Mouse (Mus musculus) MEL (cell line): ENCODE measurements around the gene Olfr718-ps1. TPM values are rescaled to one million over a fixed set of nuclear protein-coding genes. Genes with fewer than 3 reads are reported as not detected.

ENCODE experiments used
- DNase-seq: peaks from one replicate; pipeline ENCODE4 v3.0.0; 2011; ENCODE audit warnings: low read depth, low spot score
- H3K27ac ChIP-seq: 2 replicates; pipeline ENCODE4 v1.5.1; 2012; ENCODE audit warnings: low read depth, mild to moderate bottlenecking, control low read depth, low read length, moderate library complexity; ENCODE audit not compliant: control insufficient read depth
- H3K27me3 ChIP-seq, 2 experiments: fragments of 150-350 bp in 1 of 2; sonication (generic) in 1 of 2; 2 replicates each; pipeline ENCODE4 v1.6.1; 2012; ENCODE audit warnings: low read length in 2 of 2, mild to moderate bottlenecking in 2 of 2, improper control_type of control experiment in 1 of 2, moderate library complexity in 1 of 2; ENCODE audit not compliant: insufficient read depth in 2 of 2, control insufficient read depth in 1 of 2
- H3K36me3 ChIP-seq, 2 experiments: 2 replicates each; pipeline ENCODE4 v1.6.1; 2012 to 2014; ENCODE audit warnings: low read length in 2 of 2, improper control_type of control experiment in 1 of 2, inconsistent platforms in 1 of 2, mild to moderate bottlenecking in 1 of 2; ENCODE audit not compliant: insufficient read depth in 2 of 2, control insufficient read depth in 1 of 2
- H3K4me1 ChIP-seq, 2 experiments: fragments of 150-350 bp in 1 of 2; sonication (generic) in 1 of 2; 2 replicates each; pipeline ENCODE4 v1.6.1; 2012; ENCODE audit warnings: low read length in 2 of 2, improper control_type of control experiment in 1 of 2, mild to moderate bottlenecking in 1 of 2; ENCODE audit not compliant: insufficient read depth in 2 of 2, control insufficient read depth in 1 of 2
- H3K4me3 ChIP-seq, 2 experiments: fragments of 150-350 bp in 1 of 2; sonication (generic) in 1 of 2; 2 replicates each; pipeline ENCODE4 v1.5.1; 2012; ENCODE audit warnings: low read depth in 2 of 2, low read length in 2 of 2, mild to moderate bottlenecking in 2 of 2, moderate library complexity in 2 of 2, control low read depth in 1 of 2, improper control_type of control experiment in 1 of 2; ENCODE audit not compliant: control insufficient read depth in 1 of 2, insufficient read depth in 1 of 2
- H3K79me2 ChIP-seq: 2 replicates; pipeline ENCODE4 v1.6.1; 2012; ENCODE audit warnings: mild to moderate bottlenecking, low read length, moderate library complexity; ENCODE audit not compliant: control insufficient read depth, poor library complexity, insufficient read depth
- H3K9ac ChIP-seq: 2 replicates; pipeline ENCODE4 v1.6.1; 2012; ENCODE audit warnings: low read depth, mild to moderate bottlenecking, control low read depth, low read length, moderate library complexity; ENCODE audit not compliant: control insufficient read depth, poor library complexity, severe bottlenecking
- H3K9me3 ChIP-seq: fragments of 150-350 bp; sonication (generic); replicated peaks from 2 replicates; pipeline ENCODE4 v1.6.1; 2012; ENCODE audit warnings: mild to moderate bottlenecking, low read length, improper control_type of control experiment, moderate library complexity; ENCODE audit not compliant: insufficient read depth
- BHLHE40 ChIP-seq: IDR thresholded peaks from 2 replicates; pipeline ENCODE4 v1.6.1; 2012; ENCODE audit warnings: low read depth, mild to moderate bottlenecking, inconsistent platforms, low read length, improper control_type of control experiment, borderline replicate concordance
- CHD1 ChIP-seq: IDR thresholded peaks from 2 replicates; pipeline ENCODE4 v1.6.1; 2012; ENCODE audit warnings: low read depth, mild to moderate bottlenecking, inconsistent platforms, low read length, improper control_type of control experiment
- CHD2 ChIP-seq: IDR thresholded peaks from 2 replicates; pipeline ENCODE4 v1.6.1; 2011; ENCODE audit warnings: low read length, improper control_type of control experiment
- CTCF ChIP-seq, 3 experiments: IDR thresholded peaks in 2 of 3; conservative IDR thresholded peaks in 1 of 3; 2 replicates each; pipeline ENCODE4 v1.5.1; 2011 to 2012; ENCODE audit warnings: low read length in 3 of 3, low read depth in 2 of 3, mild to moderate bottlenecking in 2 of 3, improper control_type of control experiment in 1 of 3, inconsistent platforms in 1 of 3, mixed read lengths in 1 of 3, moderate library complexity in 1 of 3; ENCODE audit not compliant: control insufficient read depth in 1 of 3, insufficient read depth in 1 of 3, poor library complexity in 1 of 3, severe bottlenecking in 1 of 3
- E2F4 ChIP-seq: IDR thresholded peaks from 2 replicates; pipeline ENCODE4 v1.6.1; 2011; ENCODE audit warnings: low read depth, low read length, improper control_type of control experiment, borderline replicate concordance
- EP300 ChIP-seq, 2 experiments: IDR thresholded peaks; 2 replicates each; pipeline ENCODE4 v1.6.1; 2011; ENCODE audit warnings: improper control_type of control experiment in 2 of 2, low read length in 2 of 2, low read depth in 1 of 2, mild to moderate bottlenecking in 1 of 2
- ETS1 ChIP-seq: IDR thresholded peaks from 2 replicates; pipeline ENCODE4 v1.6.1; 2012; ENCODE audit warnings: low read depth, mild to moderate bottlenecking, inconsistent platforms, low read length, improper control_type of control experiment, moderate library complexity
- GABPA ChIP-seq: IDR thresholded peaks from 2 replicates; pipeline ENCODE4 v1.6.1; 2012; ENCODE audit warnings: low read depth, mild to moderate bottlenecking, inconsistent platforms, low read length, improper control_type of control experiment, moderate library complexity
- GATA1 ChIP-seq: IDR thresholded peaks from 2 replicates; pipeline ENCODE4 v1.6.1; 2011; ENCODE audit warnings: low read depth, low read length, improper control_type of control experiment
- JUND ChIP-seq: IDR thresholded peaks from 2 replicates; pipeline ENCODE4 v1.6.1; 2011; ENCODE audit warnings: low read depth, mild to moderate bottlenecking, improper control_type of control experiment, low read length
- KAT2A ChIP-seq: conservative IDR thresholded peaks from 2 replicates; pipeline ENCODE4 v1.6.1; 2012; ENCODE audit warnings: low read depth, low read length, improper control_type of control experiment, inconsistent platforms
- MAFK ChIP-seq: IDR thresholded peaks from 2 replicates; pipeline ENCODE4 v1.6.1; 2011; ENCODE audit warnings: low read depth, mild to moderate bottlenecking, low read length, improper control_type of control experiment, borderline replicate concordance
- MAX ChIP-seq: IDR thresholded peaks from 2 replicates; pipeline ENCODE4 v1.6.1; 2011; ENCODE audit warnings: low read length, improper control_type of control experiment
- MAZ ChIP-seq: IDR thresholded peaks from 2 replicates; pipeline ENCODE4 v1.6.1; 2012; ENCODE audit warnings: low read depth, mild to moderate bottlenecking, inconsistent platforms, low read length, improper control_type of control experiment
- MEF2A ChIP-seq: IDR thresholded peaks from 2 replicates; pipeline ENCODE4 v1.6.1; 2014; ENCODE audit warnings: low read depth, mild to moderate bottlenecking, inconsistent platforms, low read length, improper control_type of control experiment; ENCODE audit not compliant: poor library complexity, insufficient replicate concordance, severe bottlenecking; ENCODE audit errors: extremely low read depth
- MXI1 ChIP-seq: IDR thresholded peaks from 2 replicates; pipeline ENCODE4 v1.6.1; 2011; ENCODE audit warnings: mild to moderate bottlenecking, low read depth, low read length, improper control_type of control experiment
- MYB ChIP-seq: IDR thresholded peaks from 2 replicates; pipeline ENCODE4 v1.6.1; 2011; ENCODE audit warnings: mild to moderate bottlenecking, low read depth, low read length, improper control_type of control experiment
- MYC ChIP-seq: IDR thresholded peaks from 2 replicates; pipeline ENCODE4 v1.6.1; 2011; ENCODE audit warnings: low read depth, mild to moderate bottlenecking, low read length, improper control_type of control experiment, moderate library complexity
- NELFE ChIP-seq: IDR thresholded peaks from 2 replicates; pipeline ENCODE4 v1.6.1; 2011; ENCODE audit warnings: low read depth, low read length, improper control_type of control experiment
- NRF1 ChIP-seq: IDR thresholded peaks from 2 replicates; pipeline ENCODE4 v1.6.1; 2014; ENCODE audit warnings: low read depth, mild to moderate bottlenecking, inconsistent platforms, low read length, improper control_type of control experiment, moderate library complexity; ENCODE audit not compliant: poor library complexity, insufficient read depth, severe bottlenecking
- POLR2A ChIP-seq, 2 experiments: IDR thresholded peaks; 2 replicates each; pipeline ENCODE4 v1.6.1; 2011 to 2012; ENCODE audit warnings: low read length in 2 of 2, mild to moderate bottlenecking in 2 of 2, control low read depth in 1 of 2, improper control_type of control experiment in 1 of 2, low read depth in 1 of 2, moderate library complexity in 1 of 2; ENCODE audit not compliant: control insufficient read depth in 1 of 2, insufficient read depth in 1 of 2, poor library complexity in 1 of 2
- POLR2AphosphoS5 ChIP-seq: IDR thresholded peaks from 2 replicates; pipeline ENCODE4 v1.6.1; 2012; ENCODE audit warnings: low read depth, borderline replicate concordance, mild to moderate bottlenecking, inconsistent platforms, low read length, moderate library complexity, mixed read lengths
- RAD21 ChIP-seq: IDR thresholded peaks from 2 replicates; pipeline ENCODE4 v1.6.1; 2011; ENCODE audit warnings: mild to moderate bottlenecking, low read depth, low read length, improper control_type of control experiment
- RCOR1 ChIP-seq: IDR thresholded peaks from 2 replicates; pipeline ENCODE4 v1.6.1; 2012; ENCODE audit warnings: low read depth, mild to moderate bottlenecking, inconsistent platforms, low read length, improper control_type of control experiment
- SIN3A ChIP-seq: IDR thresholded peaks from 2 replicates; pipeline ENCODE4 v1.6.1; 2012; ENCODE audit warnings: low read length, improper control_type of control experiment, inconsistent platforms
- SMC3 ChIP-seq: IDR thresholded peaks from 2 replicates; pipeline ENCODE4 v1.6.1; 2011; ENCODE audit warnings: low read depth, low read length, improper control_type of control experiment
- TAL1 ChIP-seq: IDR thresholded peaks from 2 replicates; pipeline ENCODE4 v1.6.1; 2012; ENCODE audit warnings: mild to moderate bottlenecking, inconsistent platforms, low read length, moderate library complexity, mixed read lengths
- TBP ChIP-seq: IDR thresholded peaks from 2 replicates; pipeline ENCODE4 v1.8.0; 2011; ENCODE audit warnings: low read depth, low read length, improper control_type of control experiment
- TCF12 ChIP-seq: IDR thresholded peaks from 2 replicates; pipeline ENCODE4 v1.6.1; 2014; ENCODE audit warnings: low read depth, mild to moderate bottlenecking, inconsistent platforms, low read length, improper control_type of control experiment, moderate library complexity
- UBTF ChIP-seq: IDR thresholded peaks from 2 replicates; pipeline ENCODE4 v1.6.1; 2012; ENCODE audit warnings: low read depth, mild to moderate bottlenecking, inconsistent platforms, low read length, improper control_type of control experiment, moderate library complexity, borderline replicate concordance; ENCODE audit not compliant: insufficient read depth
- USF1 ChIP-seq: IDR thresholded peaks from 2 replicates; pipeline ENCODE4 v1.6.1; 2014; ENCODE audit warnings: low read depth, mild to moderate bottlenecking, inconsistent platforms, low read length, improper control_type of control experiment, moderate library complexity
- USF2 ChIP-seq, 2 experiments: IDR thresholded peaks; 2 replicates each; pipeline ENCODE4 v1.6.1; 2011 to 2012; ENCODE audit warnings: improper control_type of control experiment in 2 of 2, low read length in 2 of 2, borderline replicate concordance in 1 of 2, inconsistent platforms in 1 of 2, low read depth in 1 of 2, mild to moderate bottlenecking in 1 of 2; ENCODE audit not compliant: insufficient read depth in 1 of 2
- ZC3H11A ChIP-seq: IDR thresholded peaks from 2 replicates; pipeline ENCODE4 v1.6.1; 2012; ENCODE audit warnings: low read depth, mild to moderate bottlenecking, inconsistent platforms, low read length, improper control_type of control experiment
- ZMIZ1 ChIP-seq: IDR thresholded peaks from 2 replicates; pipeline ENCODE4 v1.6.1; 2012; ENCODE audit warnings: low read depth, mild to moderate bottlenecking, inconsistent platforms, low read length, improper control_type of control experiment, moderate library complexity
- ZNF384 ChIP-seq: IDR thresholded peaks from 2 replicates; pipeline ENCODE4 v1.6.1; 2012; ENCODE audit warnings: low read depth, mild to moderate bottlenecking, inconsistent platforms, low read length, improper control_type of control experiment
- polyA plus RNA-seq, 2 experiments: library from polyadenylated mRNA; stranded (reverse) in 1 of 2; unstranded in 1 of 2; fragments of >175 nt in 1 of 2; fragments of >200 nt in 1 of 2; gene quantifications; 2 replicates each; pipeline versions ENCODE4 v1.2.1 to v1.2.4; 2012; ENCODE audit warnings: low replicate concordance in 2 of 2, low read depth in 1 of 2; ENCODE audit not compliant: insufficient read length in 2 of 2, insufficient read depth in 1 of 2, missing spikeins in 1 of 2
- total RNA-seq: library from RNA; depleted of rRNA; stranded (reverse); fragments of 300-350 nt; gene quantifications from 2 replicates; pipeline ENCODE4 v1.2.3, GENCODE M21; 2012

Olfr718-ps1 gene
- total and polyA plus RNA-seq, 3 experiments, result 0.01 TPM; not detected in 2

- Histone ChIP-seq H3K9me3 (no peaks in the 10 kb centered on the region), H3K9ac (peak within 1 kb of the TSS; percentile 85), H3K27me3 (no peaks in the 10 kb centered on the region), H3K27ac (peak within 1 kb of the TSS; percentile 36), H3K4me3 (peak within 1 kb of the TSS; percentile 77 to 78), H3K4me1 (peaks cover 3 to 7% of the 10 kb centered on the region in 2 experiments; a peak in 3 of 4 replicates), H3K79me2 (peaks cover 9% of the 10 kb centered on the region), H3K36me3 (peaks cover 4 to 6% of the 10 kb centered on the region in 2 experiments)
- peak; percentile 97 for DNase-seq
- TF ChIP-seq SMC3, result no peak
- peak; percentile 96 for TF ChIP-seq SIN3A
- no peak for TF ChIP-seq CTCF (IDR thresholded peaks at IDR 0.05 in 2 of 3, conservative IDR thresholded peaks at IDR 0.05 in 1 of 3; ENCODE audit: control insufficient read depth in 1 of 3, insufficient read depth in 1 of 3, low read depth in 2 of 3, low read length in 3 of 3, poor library complexity in 1 of 3, severe bottlenecking in 1 of 3)
- TF ChIP-seq MEF2A, result no peak
- no peak for TF ChIP-seq TAL1
- TF ChIP-seq JUND, result no peak
- 0 out of 4 replicates have a peak, but pooled peaks of 1 of the 2 experiments have one; percentile 11 for TF ChIP-seq EP300 (IDR thresholded peaks at IDR 0.05; ENCODE audit: low read depth in 1 of 2, low read length in 2 of 2)
- TF ChIP-seq TBP, result peak; percentile 75
- TF ChIP-seq TCF12, result peak; percentile 65; the same call in 1 of the 2 replicates
- TF ChIP-seq MAZ, result peak; percentile 78; the same call in 1 of the 2 replicates
- no peak for TF ChIP-seq MYB
- 0 out of 2 replicates have a peak, but pooled peaks have one; percentile 20 for TF ChIP-seq CHD2
- peak; percentile 40; the same call in 1 of the 2 replicates for TF ChIP-seq USF1
- peak; percentile 63 to 85; a peak in 3 of 4 replicates for TF ChIP-seq POLR2A (IDR thresholded peaks at IDR 0.05; ENCODE audit: control insufficient read depth in 1 of 2, insufficient read depth in 1 of 2, low read depth in 1 of 2, low read length in 2 of 2, poor library complexity in 1 of 2)
- TF ChIP-seq GABPA, result no peak
- TF ChIP-seq BHLHE40, result no peak
- TF ChIP-seq ETS1, result peak; percentile 44; the same call in 1 of the 2 replicates
- peak; percentile 95 for TF ChIP-seq MAX
- TF ChIP-seq NRF1, result peak; percentile 95
- no peak for TF ChIP-seq POLR2AphosphoS5
- TF ChIP-seq RCOR1, result no peak
- no peak for TF ChIP-seq RAD21
- no peak for TF ChIP-seq GATA1
- TF ChIP-seq KAT2A, result peak; percentile 84
- 0 out of 2 replicates have a peak, but pooled peaks have one; percentile 54 for TF ChIP-seq E2F4
- peak; percentile 91 for TF ChIP-seq NELFE
- 0 out of 2 replicates have a peak, but pooled peaks have one; percentile 14 for TF ChIP-seq UBTF
- peak; percentile 76 for TF ChIP-seq MYC
- TF ChIP-seq ZNF384, result no peak
- peak; percentile 65; the same call in 1 of the 2 replicates for TF ChIP-seq ZMIZ1
- peak; percentile 80 for TF ChIP-seq MXI1
- no peak for TF ChIP-seq CHD1
- TF ChIP-seq MAFK, result no peak
- TF ChIP-seq ZC3H11A, result no peak
- TF ChIP-seq USF2 (IDR thresholded peaks at IDR 0.05; ENCODE audit: borderline replicate concordance in 1 of 2, insufficient read depth in 1 of 2, low read depth in 1 of 2, low read length in 2 of 2), result no peak
Measured at GRCm38 (mm10) chr5:143180255-143181076, 33.1 kb upstream of the Olfr718-ps1 start, which contains the start of the genes Rbak and Spdye4b. Gene Rbak, minus strand, starts transcription at chr5:143180775. Gene Spdye4b, plus strand, starts transcription at chr5:143181017.
